Mouse (Mus musculus) lung, postnatal 25 days (tissue): Measurements from ENCODE around the gene Ahctf1.
A peak's percentile ranks its signal among the peaks of the same experiment; 100 is the strongest.
"Not testable (repeated sequence)": the region's sequence is repeated elsewhere in the genome, so short reads cannot be mapped to it uniquely, and the experiment has no call there.

Source experiments
- DNase-seq: peaks from one replicate; pipeline ENCODE4 v3.0.0; 2022; ENCODE audit warnings: low spot score

Ahctf1 gene

DNA sequence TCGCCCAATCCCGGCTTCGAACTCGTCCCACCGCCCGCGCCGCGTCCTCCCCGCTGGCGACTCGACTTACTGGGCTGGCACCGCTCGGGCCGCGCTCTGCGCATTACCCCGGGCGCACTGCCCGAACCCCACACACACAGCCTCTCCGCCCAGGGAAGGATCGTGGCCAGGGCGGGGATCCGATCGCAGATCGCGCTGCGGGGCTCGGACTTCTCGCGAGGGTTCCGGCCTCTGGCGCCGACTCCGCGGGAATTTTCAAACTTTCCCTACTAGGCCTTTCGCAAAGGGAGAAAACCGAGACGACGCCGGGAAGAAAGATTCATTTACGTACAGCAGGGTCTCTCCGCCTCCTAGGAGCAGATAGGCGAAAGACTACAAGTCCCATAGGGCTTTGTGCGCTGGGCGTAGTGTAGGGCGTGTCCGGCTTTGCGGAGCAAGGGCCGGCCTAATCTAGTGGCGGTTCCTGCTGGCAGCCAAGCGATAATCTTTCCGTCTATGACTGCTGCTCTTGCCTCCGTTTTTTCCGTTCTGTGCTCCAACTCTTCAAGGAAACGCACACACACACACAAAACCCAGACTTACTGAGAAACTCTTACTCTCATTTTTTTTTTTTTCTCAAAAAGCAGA, at the start of gene Ahctf1:
Gene Ahctf1 (minus strand): TSS at position 168 of the 627 bp plus-strand sequence.
- DNase-seq = peak; percentile 99

DNA sequence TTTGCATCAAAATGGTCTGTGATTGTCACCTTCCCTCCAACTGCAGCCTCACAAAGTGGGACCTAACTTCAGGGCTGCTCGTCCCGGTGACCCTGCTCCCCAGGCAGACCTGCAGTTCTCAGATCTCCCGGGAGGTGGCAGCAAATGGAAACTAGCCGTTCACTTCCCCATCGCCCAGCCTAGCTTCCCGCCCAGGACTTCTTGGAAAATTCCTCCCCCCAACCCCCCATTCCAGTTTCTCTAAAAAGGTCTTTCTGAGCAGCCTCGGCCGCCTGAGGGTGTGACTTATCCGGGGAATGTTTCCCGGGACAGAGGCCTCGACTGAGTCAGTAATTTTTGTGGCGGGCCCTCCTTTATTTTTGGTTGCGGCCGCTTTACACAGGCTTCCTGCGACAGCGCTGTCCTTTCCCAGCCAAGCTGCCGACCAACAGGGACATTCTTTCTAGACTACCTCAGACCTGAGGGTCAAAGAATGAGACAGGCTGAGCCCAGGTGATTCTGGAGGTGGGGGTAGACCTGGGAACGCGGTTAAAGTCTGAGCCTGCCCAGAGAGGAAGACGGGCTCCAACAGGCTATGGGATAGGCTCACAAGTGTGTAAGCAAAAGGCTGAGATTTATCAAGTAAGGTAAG, 44.4 kb upstream of the Ahctf1 start:
- DNase-seq = peak; percentile 88

DNA sequence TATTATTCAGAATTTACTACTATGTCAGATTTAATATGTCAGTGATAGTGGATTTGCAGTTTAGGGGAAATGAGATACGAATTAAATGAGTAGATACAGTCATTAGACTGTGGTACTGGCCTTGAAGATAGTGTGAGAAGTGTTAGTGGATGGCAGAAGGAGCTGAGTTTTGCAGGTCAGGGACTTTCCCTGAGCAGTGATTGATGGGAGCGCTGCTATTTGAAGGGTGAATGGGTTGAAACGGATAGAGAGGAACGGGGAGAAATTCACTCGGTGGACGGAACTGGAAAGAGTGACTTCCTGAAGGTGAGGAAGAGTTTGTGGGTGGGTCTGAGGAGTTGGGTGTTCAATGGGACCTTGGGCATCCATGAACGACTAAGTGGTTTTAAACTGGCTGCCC, 43.7 kb upstream of the Ahctf1 start:
- DNase-seq = no peak

DNA sequence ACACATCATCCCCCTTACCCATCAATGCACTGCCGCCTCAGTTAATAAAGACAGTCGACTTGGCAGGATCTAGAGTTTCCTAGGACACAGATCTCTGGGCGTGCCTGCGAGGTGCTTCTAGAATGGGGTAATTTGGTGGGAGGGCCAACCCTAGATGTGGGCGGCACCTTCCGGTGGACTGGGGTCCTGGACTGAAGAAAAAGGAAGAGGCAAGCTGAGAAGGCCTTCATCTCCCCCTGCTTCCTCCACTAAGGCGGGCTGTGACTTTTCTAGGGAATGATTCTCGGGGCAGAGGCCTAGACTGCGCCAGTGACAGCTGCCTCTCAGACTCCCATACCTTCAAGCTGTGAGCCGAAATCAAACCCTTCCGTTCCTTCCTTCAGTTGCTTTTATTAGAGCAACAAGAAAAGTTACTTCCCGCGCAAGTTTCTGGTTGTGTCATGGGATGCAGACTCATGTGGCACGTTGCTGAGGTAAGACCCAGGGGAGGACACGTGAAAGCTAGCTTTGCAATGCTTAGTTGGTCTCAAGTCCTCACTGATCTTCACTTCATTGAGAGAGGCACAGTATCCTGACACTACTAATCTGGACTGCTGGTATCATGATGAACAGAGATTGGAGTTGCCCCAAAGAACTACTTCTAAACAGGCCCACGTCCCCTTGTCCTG, 42.5 kb upstream of the Ahctf1 start:
- DNase-seq = no peak

DNA sequence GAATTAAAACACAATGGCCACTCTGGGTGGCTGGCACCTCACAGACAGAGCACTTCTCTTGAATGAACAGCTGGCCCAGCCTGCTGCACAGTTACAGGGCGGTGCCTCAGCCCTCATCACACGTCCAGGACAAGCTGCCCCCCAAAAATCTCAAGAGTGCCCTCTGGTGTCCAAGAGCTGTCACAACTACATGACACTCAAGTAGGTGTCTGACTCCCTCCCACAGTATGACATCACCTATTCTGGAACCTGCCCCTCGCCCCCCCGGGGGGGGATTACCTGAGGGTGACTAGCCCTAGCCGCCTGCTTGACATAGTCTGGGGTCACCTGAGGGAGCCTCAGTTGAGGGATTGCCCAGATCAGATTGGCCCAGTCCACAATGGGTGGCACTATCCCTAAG, 41.4 kb upstream of the Ahctf1 start:
- peak; percentile 86 for DNase-seq

DNA sequence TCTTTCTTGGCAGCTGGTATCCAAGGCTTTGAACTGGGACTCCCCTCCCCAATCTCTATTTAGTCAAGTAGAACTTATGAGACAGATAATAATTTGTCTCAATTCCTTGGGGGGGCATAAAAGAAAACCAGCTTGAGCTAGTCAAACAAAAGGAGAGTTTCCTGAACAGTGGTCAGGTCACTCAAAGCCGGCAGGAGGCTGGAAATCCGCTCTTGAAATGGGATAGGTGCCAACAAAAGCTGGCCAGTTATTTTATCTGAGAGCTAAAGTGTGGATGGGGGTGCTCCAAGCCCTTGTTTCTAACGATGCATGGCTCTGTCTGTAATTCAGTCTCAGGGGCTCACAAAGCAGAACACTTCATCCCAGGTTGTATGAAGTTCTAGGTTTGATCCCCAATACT, 40.5 kb upstream of the Ahctf1 start:
- no peak for DNase-seq

DNA sequence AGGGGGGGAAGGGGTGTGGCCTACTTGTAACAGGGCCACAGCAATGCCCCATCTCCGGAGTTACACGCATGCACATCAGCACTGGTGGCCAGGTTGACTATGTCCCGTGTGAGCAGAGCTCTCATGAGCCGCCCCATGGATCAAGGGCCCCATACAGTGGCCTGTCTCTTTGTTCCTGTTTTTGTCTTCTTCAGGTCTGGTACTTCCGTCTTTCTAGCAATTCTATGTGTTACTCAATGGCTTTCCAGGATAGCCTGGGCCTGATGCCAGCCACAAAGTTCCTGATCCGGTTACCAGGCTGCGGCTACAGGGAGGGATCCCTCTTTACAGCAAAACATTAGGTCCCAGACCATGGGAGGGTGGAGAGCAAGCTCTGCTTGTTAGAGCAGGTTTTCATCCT, 39.1 kb upstream of the Ahctf1 start:
- peak; percentile 63 for DNase-seq

DNA sequence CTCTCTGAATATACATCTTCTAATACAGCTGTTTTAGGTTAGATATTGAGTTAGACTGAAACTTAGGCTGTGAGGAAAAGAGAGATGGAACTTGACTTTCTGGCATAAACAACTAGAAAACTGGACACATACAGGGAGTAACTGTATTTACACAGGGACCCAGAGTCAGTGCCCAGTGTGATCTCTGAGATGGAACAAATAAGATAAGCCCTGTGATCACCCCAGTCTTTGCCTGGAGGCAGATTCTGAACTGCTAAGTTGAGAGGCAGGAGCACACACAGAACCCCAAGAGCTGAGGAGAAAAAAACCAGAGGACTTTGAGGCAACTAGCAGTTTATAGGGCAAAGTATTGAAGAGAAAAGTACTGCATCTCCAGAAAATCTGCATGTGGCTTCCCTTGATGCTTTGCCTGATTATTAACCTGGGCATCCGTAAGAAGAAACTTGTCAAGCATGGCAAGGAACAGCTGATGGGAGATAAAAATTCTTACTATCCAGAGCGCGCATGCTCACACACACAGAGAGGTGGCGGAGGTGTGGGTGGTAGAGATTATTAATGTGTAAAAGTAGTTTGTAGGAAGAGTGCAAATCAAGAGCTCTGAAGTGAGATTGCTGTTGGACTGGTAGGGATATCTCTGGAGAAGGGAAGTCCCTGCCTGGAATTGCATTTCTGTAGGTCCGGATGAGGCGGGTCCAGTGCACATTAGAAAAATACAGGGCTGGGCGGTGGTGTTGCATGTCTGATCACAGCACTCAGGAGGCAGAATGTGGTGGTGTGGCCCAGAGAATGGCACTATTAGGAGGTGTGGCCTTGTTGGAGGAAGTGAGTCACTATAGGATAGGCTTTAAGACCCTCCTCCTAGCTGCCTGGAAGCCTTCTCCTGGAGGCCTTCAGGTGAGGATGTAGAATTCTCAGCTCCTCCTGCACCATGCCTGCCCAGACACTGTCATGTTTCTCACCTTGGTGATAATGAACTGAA, 33.2 kb upstream of the Ahctf1 start:
- DNase-seq = no peak

DNA sequence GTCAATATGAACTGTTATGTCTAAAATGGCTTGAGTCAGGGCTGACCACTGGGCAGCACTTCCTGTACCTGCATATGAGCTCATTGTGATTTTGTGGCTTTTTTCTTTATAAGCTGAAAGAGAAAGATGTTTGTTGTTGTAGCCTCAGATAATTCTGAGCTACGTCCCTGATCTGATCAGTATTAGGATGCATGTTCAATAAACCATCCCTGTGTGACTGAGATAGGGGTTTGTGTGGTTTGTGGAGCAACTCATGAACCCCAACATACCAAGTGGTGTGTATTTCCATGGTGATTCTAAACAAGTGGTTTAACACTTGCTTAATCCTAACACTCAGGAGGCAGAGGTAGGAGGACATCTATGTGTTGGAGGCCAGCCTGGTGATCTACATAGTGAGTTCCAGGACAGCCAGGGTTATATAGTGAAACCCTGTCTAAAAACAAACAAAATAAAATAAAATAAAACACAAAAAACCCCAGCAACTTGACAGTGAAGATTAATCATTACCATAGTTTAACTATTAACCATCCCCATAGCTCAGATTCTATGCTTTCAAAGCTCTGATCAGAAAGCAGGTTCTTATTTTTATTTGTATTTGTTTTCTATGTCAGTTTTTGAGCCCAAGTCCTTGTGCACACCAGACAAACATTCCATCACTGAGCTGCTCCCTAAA, 32.4 kb upstream of the Ahctf1 start:
- DNase-seq = no peak

DNA sequence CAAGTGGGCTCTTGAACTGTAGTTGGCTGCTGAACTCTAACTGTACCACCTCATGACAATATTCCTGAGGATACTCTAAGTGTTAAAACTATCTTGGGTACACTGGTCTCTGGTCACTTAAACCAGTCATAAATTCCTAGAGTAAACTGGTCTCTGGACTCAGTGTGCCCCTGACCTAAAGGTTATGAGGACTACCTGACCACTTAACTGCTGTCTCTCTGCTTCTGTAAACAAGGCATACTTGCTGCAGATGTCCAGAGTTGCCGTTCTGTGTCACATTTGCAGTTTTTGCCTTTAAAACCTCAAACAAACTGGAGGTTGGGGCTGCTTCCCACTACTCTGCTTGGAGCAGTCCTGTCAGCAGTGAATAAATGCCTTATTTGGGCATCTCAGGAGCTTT, 30.1 kb upstream of the Ahctf1 start:
- no peak for DNase-seq

DNA sequence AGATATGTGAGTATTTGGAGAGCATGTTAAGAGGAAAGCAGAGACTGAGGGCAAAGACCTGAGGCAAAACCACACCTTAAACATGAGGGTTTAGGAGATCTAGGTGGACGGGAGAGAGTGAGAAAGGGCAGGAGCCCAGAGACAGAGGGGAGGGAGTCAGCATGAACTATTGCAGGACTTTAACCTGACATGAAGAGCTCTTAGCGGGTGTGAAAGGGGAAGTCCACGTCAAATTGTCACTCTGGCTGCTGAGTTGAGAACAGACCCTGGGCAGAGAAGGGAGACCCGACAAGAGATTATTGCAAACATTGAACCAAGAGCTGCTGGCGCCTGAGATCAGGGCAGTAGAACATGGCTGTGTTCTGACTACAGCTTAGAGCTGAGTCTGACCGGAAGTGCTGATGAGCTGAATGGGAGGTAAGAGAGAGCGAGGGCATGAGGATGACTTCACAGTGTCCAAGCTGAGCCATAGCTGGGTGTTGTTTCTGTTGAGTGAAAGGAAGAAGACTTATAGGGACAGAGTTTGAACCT, 29.3 kb upstream of the Ahctf1 start:
- DNase-seq = no peak

DNA sequence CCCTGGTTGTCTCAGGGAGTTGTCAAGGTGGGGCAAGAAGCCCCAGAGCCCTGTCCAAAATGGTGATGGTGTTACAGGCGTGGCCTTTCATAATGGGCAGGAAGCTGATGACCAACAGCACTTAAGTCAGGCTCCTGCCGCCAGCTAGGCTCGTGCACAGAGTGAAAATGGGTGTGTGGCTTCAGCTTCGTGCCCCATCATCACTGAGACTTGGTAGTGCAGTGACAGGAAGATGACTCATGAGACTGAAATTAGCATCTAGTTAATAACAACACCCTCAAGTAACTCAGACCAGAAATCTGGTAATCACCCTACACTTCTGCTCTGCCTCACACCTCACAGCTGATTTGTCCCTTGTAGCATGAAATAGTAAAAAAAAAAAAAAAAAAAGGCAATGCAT, 25.4 kb upstream of the Ahctf1 start:
- no peak for DNase-seq

DNA sequence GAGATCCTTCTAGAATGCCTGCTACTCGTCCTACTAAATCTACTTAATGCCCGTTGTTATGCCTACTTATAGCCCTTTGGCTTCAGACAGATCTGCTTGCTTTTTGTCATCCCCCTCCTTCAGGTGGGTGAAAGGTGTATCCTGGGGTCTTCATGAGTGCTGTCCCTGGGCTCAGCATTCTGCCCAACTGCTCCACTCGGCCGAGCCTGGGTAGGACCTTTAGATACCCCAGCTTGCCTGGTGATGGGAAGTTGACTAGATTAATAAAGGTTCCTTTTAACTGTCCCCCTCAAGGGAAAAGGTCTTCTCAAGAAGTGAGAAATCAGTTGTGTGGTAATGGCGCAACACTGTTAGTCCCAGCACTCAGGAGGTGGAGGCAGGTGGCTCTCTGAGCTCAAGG, 24.6 kb upstream of the Ahctf1 start:
- DNase-seq = no peak

DNA sequence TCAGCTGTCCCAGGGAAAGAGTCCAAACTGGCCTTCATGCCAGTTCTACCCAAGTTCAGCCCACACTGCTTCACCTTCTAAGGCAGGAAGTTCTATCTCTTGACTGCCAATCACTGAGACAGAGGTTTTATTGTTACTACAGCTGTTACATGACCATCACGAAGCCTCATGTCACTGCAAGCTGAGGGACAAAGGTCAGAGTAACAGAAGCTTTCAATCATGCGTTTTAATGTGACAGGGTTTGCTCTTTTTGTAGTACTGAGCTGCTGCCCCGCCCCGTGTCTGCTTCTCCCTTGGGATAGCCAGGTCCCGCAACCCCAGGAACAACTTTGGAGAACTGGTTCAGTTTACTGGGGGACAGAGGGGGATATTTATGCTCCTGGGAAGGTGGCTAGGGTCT, 21.1 kb upstream of the Ahctf1 start:
- DNase-seq = no peak

DNA sequence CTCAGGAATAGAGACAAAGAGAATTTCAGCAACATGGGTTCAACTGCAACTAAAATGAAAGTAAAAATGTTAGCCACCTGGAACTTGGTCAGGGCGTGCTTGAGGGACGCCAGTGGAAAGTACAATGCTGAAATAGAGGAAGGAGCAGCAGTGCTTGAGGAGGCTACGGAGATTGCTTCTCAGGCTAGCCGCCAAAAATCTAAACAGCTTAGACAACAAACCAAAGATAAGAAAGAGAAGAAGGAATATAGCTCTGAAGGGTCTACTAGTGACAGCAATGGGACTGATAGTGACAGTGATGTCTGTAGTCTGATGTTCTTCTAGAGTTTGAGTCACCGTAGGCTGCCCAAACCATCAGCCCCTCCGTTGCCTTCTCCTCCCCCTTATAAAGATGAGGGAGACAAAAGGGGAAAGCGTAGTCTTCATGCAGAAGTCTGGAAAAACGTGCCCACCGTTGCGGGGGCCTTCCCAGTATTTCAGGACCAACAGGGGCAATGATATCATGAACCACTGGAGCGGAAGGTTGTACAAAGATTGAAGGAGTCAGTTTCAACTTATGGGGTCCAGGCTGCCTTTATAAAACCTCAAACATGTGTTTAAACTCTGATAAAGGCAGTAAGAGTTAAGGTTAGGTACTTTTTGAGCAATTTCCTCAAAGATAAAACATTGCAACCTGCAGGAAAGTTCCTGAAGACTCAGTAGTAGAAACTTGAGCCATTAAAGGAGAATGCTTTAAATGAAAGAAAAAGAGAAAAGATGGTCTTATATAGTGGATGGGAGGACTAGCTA, 15.2 kb upstream of the Ahctf1 start:
- not testable (repeated sequence) for DNase-seq

DNA sequence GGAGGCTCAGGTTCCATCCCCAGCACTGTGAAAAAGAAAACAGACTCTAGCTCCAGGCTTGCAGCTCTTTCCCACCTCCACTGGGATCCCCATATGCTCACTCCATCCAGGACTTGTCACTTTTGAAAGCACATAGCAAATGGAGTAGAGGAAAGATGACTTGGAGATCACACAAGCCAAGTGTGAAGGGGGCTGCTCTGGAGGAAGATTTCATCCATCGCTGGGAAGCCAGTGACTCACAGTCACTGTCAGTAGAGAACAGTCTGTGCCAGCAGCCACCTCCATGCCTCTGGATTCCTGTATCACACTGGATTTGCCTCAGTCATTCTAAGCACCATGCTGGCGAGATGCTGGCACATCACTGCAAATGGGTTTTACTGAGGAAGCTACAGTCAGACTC, 11.1 kb upstream of the Ahctf1 start:
- DNase-seq = no peak

DNA sequence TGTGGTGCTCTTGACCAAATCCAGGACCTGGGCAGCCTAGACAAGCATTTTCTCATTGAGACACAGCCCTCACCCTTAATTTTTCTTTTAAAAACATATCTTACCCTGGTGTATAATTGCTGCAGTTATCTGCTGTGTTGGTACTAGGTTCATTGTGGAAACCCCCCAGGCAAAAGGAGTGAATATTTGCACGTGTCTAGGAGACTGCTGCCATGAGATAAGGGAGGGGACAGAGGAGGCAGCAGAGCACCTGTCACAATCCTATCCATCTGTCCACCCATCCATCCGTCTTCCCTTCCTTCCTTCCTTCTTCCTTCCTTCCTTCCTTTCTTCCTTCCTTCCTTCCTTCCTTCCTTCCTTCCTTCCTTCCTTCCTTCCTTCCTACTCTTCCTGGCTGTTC, 9.9 kb upstream of the Ahctf1 start:
- no peak for DNase-seq

DNA sequence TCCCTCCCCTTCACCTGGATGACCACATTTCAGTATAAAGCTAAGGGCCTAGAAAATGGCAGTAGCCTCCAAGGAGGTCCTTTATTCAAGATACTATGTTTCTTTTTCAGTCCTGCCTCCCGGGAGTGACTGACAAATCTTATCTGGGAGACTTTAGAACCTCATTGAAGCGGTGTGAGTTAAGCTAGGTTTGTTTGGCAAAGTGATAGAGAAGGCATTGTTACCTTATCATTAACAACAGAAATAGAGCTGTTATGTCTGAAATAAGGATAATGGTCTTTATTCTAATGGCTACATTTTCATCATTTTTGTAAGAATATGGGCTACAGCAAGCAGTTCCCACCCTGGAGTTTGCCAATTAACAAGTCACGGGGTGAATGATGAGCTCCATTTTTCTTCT, 4.8 kb upstream of the Ahctf1 start:
- no peak for DNase-seq

DNA sequence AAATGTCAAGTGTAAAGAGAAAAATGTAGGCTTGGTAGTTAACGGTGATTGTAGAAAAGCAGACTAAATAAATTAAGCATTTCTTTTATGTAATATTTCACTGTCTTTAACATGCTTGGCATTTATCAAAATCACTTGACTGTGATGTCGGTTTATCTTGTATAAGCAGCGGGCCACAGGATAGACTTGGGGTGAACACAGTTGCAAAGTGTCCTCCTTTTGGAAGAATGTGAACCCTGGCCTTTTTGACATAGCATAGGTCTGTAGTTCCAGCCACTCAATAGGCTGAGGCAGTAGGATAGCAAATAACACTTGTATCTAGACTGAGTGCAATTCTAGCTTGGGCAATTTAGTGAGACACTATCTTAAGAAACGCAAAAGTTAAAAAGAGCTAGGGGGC, 4.0 kb upstream of the Ahctf1 start:
- DNase-seq = no peak

DNA sequence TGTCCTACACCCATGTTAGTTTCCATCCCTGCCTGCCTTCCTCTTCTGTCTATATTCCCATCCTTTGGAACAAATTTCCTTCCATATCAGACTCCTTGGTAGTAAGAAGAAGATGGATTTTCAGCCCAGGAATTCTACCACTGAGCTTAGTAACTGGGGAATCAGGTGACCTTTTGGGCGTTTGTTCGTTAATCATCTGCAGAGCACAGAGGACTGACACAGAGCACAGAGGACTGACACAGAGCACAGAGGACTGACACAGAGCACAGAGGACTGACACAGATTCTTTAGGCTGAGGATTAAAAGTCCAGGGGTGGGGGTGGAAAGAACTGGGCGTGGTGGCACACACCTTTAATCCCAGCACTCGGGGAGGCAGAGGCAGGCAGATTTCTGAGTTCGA, 2.3 kb upstream of the Ahctf1 start:
- no peak for DNase-seq
